In the genomic region with DNA sequence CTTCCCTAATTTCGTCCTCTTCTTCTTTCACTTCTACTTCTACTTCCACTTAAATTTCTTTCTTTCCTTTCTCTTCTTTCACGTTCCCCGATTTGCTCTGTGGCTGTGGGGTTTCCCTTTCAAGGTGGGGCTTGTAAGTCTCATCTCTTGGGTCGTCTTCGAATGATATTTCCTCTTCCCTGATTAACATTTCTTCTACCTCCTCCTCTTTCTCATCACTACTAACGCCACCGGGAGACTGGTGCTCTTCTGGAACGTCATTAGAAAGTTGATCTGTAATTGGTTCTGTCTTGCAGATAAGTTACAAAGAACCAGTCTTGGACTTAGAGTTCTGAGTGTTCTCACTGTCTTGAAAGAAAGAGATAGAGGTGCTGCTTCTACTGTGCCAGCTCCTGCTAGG, we compare ENCODE assay signal across 9 mouse cellular contexts. TPM values are rescaled to one million over a fixed set of nuclear protein-coding genes. Genes with fewer than 3 reads are reported as not detected.
DNase-seq lines count a peak whose midpoint lies in the region; ATAC-seq and TF ChIP-seq lines count a peak whose summit lies in the region.
"Had no signal": no experiment of that assay in that cellular context is flagged by ENCODE, and none has a peak within 500 bp of the region (broad histone marks: within the 10 kb centered on the region; RNA-seq: fewer than 3 reads in every experiment).

No protein-coding gene starts in this region.

- H3K9ac ChIP-seq in kidney, postnatal 0 days (ENCODE audit: low read depth, low read length) = no peak overlapping the region
- H3K9ac ChIP-seq in embryonic facial prominence, embryonic 12.5 days = 0 out of 2 replicates have a peak overlapping the region, but pooled peaks have one; percentile 49
- no peak overlapping the region for H3K9ac ChIP-seq in intestine, postnatal 0 days (ENCODE audit: low read depth, low read length)
- H3K9ac ChIP-seq in neural tube, embryonic 13.5 days = peak overlapping the region; percentile 76

- peak overlapping the region; percentile 78 for H3K4me2 ChIP-seq in kidney, postnatal 0 days (ENCODE audit: low read length)
- H3K4me2 ChIP-seq in embryonic facial prominence, embryonic 12.5 days (replicated peaks) = peak overlapping the region; percentile 90
- peak overlapping the region; percentile 80 for H3K4me2 ChIP-seq in intestine, postnatal 0 days (replicated peaks; ENCODE audit: low read depth)
- H3K4me2 ChIP-seq in neural tube, embryonic 13.5 days = peak overlapping the region; percentile 97

- no peak overlapping the region for H3K27ac ChIP-seq in kidney, postnatal 0 days
- H3K27ac ChIP-seq in embryonic facial prominence, embryonic 12.5 days = no peak overlapping the region
- no peak overlapping the region for H3K27ac ChIP-seq in intestine, postnatal 0 days (ENCODE audit: low read depth, low read length)
- no peak overlapping the region for H3K27ac ChIP-seq in neural tube, embryonic 13.5 days (replicated peaks)

- H3K4me3 ChIP-seq in kidney, postnatal 0 days (replicated peaks; ENCODE audit: low read depth, low read length) = peak overlapping the region; percentile 44
- H3K4me3 ChIP-seq in embryonic facial prominence, embryonic 12.5 days = peak overlapping the region; percentile 50
- H3K4me3 ChIP-seq in intestine, postnatal 0 days (ENCODE audit: low read depth, low read length) = peak overlapping the region; percentile 46
- H3K4me3 ChIP-seq in neural tube, embryonic 13.5 days = peak overlapping the region; percentile 53

- peaks cover 11% of the 10 kb centered on the region; the same call in 1 of the 2 replicates for H3K4me1 ChIP-seq in kidney, postnatal 0 days (replicated peaks; ENCODE audit: insufficient read depth, low read length)
- no peaks in the 10 kb centered on the region for H3K4me1 ChIP-seq in embryonic facial prominence, embryonic 12.5 days
- H3K4me1 ChIP-seq in intestine, postnatal 0 days (replicated peaks; ENCODE audit: control insufficient read depth, insufficient read depth, low read length) = no peaks in the 10 kb centered on the region
- H3K4me1 ChIP-seq in neural tube, embryonic 13.5 days (replicated peaks) = peaks cover 10% of the 10 kb centered on the region; the same call in 1 of the 2 replicates

- no peak for ATAC-seq in kidney, postnatal 0 days (replicated peaks; ENCODE audit: low FRiP score, low read depth)
- no peak for ATAC-seq in embryonic facial prominence, embryonic 12.5 days (ENCODE audit: insufficient number of reproducible peaks, insufficient read depth, low FRiP score, low TSS enrichment)
- no peak for ATAC-seq in intestine, postnatal 0 days
- no peak for ATAC-seq in neural tube, embryonic 13.5 days (ENCODE audit: low read depth)

- no peaks in the 10 kb centered on the region for H3K9me3 ChIP-seq in kidney, postnatal 0 days (replicated peaks; ENCODE audit: low read length)
- H3K9me3 ChIP-seq in embryonic facial prominence, embryonic 12.5 days = no peaks in the 10 kb centered on the region
- H3K9me3 ChIP-seq in intestine, postnatal 0 days (ENCODE audit: control insufficient read depth) = no peaks in the 10 kb centered on the region
- no peaks in the 10 kb centered on the region for H3K9me3 ChIP-seq in neural tube, embryonic 13.5 days

- H3K27me3 ChIP-seq in kidney, postnatal 0 days (ENCODE audit: insufficient read depth, low read length) = no peaks in the 10 kb centered on the region
- H3K27me3 ChIP-seq in embryonic facial prominence, embryonic 12.5 days = peaks cover 19% of the 10 kb centered on the region
- H3K27me3 ChIP-seq in intestine, postnatal 0 days (replicated peaks; ENCODE audit: control insufficient read depth, insufficient read depth, low read length) = peaks cover 20% of the 10 kb centered on the region; the same call in 1 of the 2 replicates
- H3K27me3 ChIP-seq in neural tube, embryonic 13.5 days = peaks cover 29% of the 10 kb centered on the region

- TF ChIP-seq CTCF in kidney, postnatal 0 days (IDR thresholded peaks at IDR 0.05; ENCODE audit: low read depth) = no peak
- TF ChIP-seq CTCF in intestine, postnatal 0 days (IDR thresholded peaks at IDR 0.05; ENCODE audit: low read depth) = no peak

- H3K36me3 ChIP-seq in kidney, postnatal 0 days (ENCODE audit: insufficient read depth, low read length) = no peaks in the 10 kb centered on the region
- no peaks in the 10 kb centered on the region for H3K36me3 ChIP-seq in embryonic facial prominence, embryonic 12.5 days
- no peaks in the 10 kb centered on the region for H3K36me3 ChIP-seq in intestine, postnatal 0 days (ENCODE audit: control insufficient read depth, insufficient read depth)
- H3K36me3 ChIP-seq in neural tube, embryonic 13.5 days = no peaks in the 10 kb centered on the region

- WGBS in kidney, postnatal 0 days = 18% methylated on average over 8 of the region's 8 CpGs
- 18% methylated on average over 8 of the region's 8 CpGs for WGBS in embryonic facial prominence, embryonic 12.5 days
- WGBS in intestine, postnatal 0 days = 14% methylated on average over 8 of the region's 8 CpGs
- 15% methylated on average over 8 of the region's 8 CpGs for WGBS in neural tube, embryonic 13.5 days

- no peak for DNase-seq in kidney, postnatal 0 days (ENCODE audit: low spot score)
- no peak for DNase-seq in kidney, postnatal 4 days
- no peak for DNase-seq in cerebellum, postnatal 14 days
- no peak for DNase-seq in adrenal gland, adult 8-10 months
- DNase-seq in lung, postnatal 4 days = no peak
- DNase-seq: lung, postnatal 14 days had no signal

RNA-seq across cellular contexts. Expression of a gene that starts 8.8 kb away (rescaled TPM):
- polyA plus RNA-seq in kidney, postnatal 0 days (2015; fragmentation: Nextera tagmentation; extraction: Ambion mirVana) = 49.5 and 57.5 TPM in 2 replicates
- 47.1 and 52.7 TPM in 2 replicates for polyA plus RNA-seq in embryonic facial prominence, embryonic 12.5 days (2016; fragmentation: Nextera tagmentation; extraction: Ambion mirVana)
- polyA plus RNA-seq in intestine, postnatal 0 days (2015; fragmentation: Nextera tagmentation; extraction: Ambion mirVana) = 42.7 and 46.2 TPM in 2 replicates
- 71.6 and 77.9 TPM in 2 replicates for polyA plus RNA-seq in neural tube, embryonic 13.5 days (2015; fragmentation: Nextera tagmentation; extraction: Ambion mirVana)
- total RNA-seq in adrenal gland, adult 8-10 months (2022) = 10 to 100 TPM; 34.2 to 42.4 (median 38.9) TPM

RNA-seq across cellular contexts. Expression of a gene that starts 28.2 kb away (rescaled TPM):
- 1.8 and 1.9 TPM in 2 replicates for polyA plus RNA-seq in kidney, postnatal 0 days (2015; fragmentation: Nextera tagmentation; extraction: Ambion mirVana)
- 1.7 and 2.1 TPM in 2 replicates for polyA plus RNA-seq in embryonic facial prominence, embryonic 12.5 days (2016; fragmentation: Nextera tagmentation; extraction: Ambion mirVana)
- polyA plus RNA-seq in intestine, postnatal 0 days (2015; fragmentation: Nextera tagmentation; extraction: Ambion mirVana) = 1.5 and 1.8 TPM in 2 replicates
- polyA plus RNA-seq in neural tube, embryonic 13.5 days (2015; fragmentation: Nextera tagmentation; extraction: Ambion mirVana) = 2.6 and 2.8 TPM in 2 replicates
- total RNA-seq in adrenal gland, adult 8-10 months (2022) = 10 to 100 TPM in 1 of 4 experiments, 1 to 10 TPM in 3; 5.1 to 11.2 (median 7.1) TPM

RNA-seq across cellular contexts. Expression of a gene that starts 36.3 kb away (rescaled TPM):
- 39.7 and 41.0 TPM in 2 replicates for polyA plus RNA-seq in kidney, postnatal 0 days (2015; fragmentation: Nextera tagmentation; extraction: Ambion mirVana)
- 50.9 and 53.9 TPM in 2 replicates for polyA plus RNA-seq in embryonic facial prominence, embryonic 12.5 days (2016; fragmentation: Nextera tagmentation; extraction: Ambion mirVana)
- 21.7 and 22.4 TPM in 2 replicates for polyA plus RNA-seq in intestine, postnatal 0 days (2015; fragmentation: Nextera tagmentation; extraction: Ambion mirVana)
- 51.4 and 63.3 TPM in 2 replicates for polyA plus RNA-seq in neural tube, embryonic 13.5 days (2015; fragmentation: Nextera tagmentation; extraction: Ambion mirVana)
- 10 to 100 TPM; 29.8 to 48.0 (median 36.5) TPM for total RNA-seq in adrenal gland, adult 8-10 months (2022)

RNA-seq across cellular contexts. Expression of a gene that starts 36.4 kb away (rescaled TPM):
- polyA plus RNA-seq in kidney, postnatal 0 days (2015; fragmentation: Nextera tagmentation; extraction: Ambion mirVana) = 296 and 318 TPM in 2 replicates
- 244 and 252 TPM in 2 replicates for polyA plus RNA-seq in embryonic facial prominence, embryonic 12.5 days (2016; fragmentation: Nextera tagmentation; extraction: Ambion mirVana)
- polyA plus RNA-seq in intestine, postnatal 0 days (2015; fragmentation: Nextera tagmentation; extraction: Ambion mirVana) = 233 and 246 TPM in 2 replicates
- polyA plus RNA-seq in neural tube, embryonic 13.5 days (2015; fragmentation: Nextera tagmentation; extraction: Ambion mirVana) = 274 and 289 TPM in 2 replicates
- 100 to 1,000 TPM; 168 to 183 (median 174) TPM for total RNA-seq in adrenal gland, adult 8-10 months (2022)

Comparison
In these comparisons a context has a peak if more than half of its experiments do, and no peak if none do; other contexts are left out.
1. H3K9ac ChIP-seq: peak in embryonic facial prominence, embryonic 12.5 days (single experiment) and neural tube, embryonic 13.5 days (single experiment); none in kidney, postnatal 0 days (single experiment) and intestine, postnatal 0 days (single experiment).
2. Peak in every context shown above with its lines, with median percentiles within 50 percentile points of each other: H3K4me2 ChIP-seq and H3K4me3 ChIP-seq.